Mouse (Mus musculus) granulocyte monocyte progenitor cell, adult 5-6 weeks (primary cell): ENCODE data around the gene Gjc1. TPM values are rescaled to one million over a fixed set of nuclear protein-coding genes. Genes with fewer than 3 reads are reported as not detected.

Source experiments
- ATAC-seq: replicated peaks from 2 replicates; pipeline ENCODE4 v1.8.0; 2016; ENCODE audit warnings: mild to moderate bottlenecking, moderate TSS enrichment, inconsistent platforms; ENCODE audit not compliant: poor library complexity, severe bottlenecking
- total RNA-seq, 2 experiments: library from RNA; stranded (forward) in 1 of 2; stranded (reverse) in 1 of 2; fragments of 200-712, 200-1000 nt in 1 of 2; fragments of >200 nt in 1 of 2; fragmentation: Nextera tagmentation in 1 of 2; gene quantifications; 2 replicates each; pipeline ENCODE4 v1.2.3; 2014 to 2017

Gjc1 gene
- total RNA-seq, 2 experiments from 2014 or later, result not detected

DNA sequence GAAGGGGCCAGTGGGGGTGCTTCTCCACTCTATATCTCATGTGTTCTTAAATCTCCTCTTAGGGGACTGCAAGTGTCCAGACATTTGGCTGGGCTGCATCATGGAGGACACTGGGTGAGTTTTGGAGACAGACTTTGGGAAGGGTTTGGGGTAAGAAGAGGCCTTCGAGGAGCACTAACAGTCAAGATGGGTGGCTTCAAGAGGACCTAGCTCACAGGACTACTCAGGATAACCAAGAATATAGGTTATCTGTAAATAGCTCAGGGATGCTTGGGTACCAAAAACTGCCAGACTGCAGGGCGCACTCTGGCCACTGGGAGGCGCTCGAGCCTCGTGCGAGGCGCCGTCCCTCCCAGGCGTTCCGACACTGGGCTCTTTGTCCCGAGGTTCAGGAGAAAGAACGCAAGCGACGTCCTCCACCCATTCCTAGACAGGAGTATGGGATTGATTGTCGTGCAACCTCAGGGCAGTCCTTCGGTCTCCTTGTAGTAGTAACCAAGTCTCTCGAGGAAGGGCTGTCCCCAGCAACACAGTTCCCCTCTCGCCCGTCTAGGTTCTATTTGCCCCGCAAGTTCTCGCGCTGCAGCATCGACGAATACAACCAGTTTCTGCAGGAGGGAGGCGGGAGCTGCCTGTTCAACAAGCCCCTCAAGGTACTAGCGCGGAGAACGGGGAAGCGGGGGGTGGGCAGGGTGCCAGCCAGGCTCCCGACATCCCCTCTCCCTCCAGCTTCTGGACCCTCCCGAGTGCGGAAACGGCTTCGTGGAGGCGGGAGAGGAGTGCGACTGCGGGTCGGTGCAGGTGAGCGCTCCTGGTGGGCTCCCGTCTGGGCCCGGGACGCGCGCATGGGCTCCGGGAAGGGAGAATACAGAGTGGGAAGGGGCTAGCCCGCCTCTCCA, 45.5 kb downstream of the Gjc1 start:
- peak; percentile 61 for ATAC-seq

DNA sequence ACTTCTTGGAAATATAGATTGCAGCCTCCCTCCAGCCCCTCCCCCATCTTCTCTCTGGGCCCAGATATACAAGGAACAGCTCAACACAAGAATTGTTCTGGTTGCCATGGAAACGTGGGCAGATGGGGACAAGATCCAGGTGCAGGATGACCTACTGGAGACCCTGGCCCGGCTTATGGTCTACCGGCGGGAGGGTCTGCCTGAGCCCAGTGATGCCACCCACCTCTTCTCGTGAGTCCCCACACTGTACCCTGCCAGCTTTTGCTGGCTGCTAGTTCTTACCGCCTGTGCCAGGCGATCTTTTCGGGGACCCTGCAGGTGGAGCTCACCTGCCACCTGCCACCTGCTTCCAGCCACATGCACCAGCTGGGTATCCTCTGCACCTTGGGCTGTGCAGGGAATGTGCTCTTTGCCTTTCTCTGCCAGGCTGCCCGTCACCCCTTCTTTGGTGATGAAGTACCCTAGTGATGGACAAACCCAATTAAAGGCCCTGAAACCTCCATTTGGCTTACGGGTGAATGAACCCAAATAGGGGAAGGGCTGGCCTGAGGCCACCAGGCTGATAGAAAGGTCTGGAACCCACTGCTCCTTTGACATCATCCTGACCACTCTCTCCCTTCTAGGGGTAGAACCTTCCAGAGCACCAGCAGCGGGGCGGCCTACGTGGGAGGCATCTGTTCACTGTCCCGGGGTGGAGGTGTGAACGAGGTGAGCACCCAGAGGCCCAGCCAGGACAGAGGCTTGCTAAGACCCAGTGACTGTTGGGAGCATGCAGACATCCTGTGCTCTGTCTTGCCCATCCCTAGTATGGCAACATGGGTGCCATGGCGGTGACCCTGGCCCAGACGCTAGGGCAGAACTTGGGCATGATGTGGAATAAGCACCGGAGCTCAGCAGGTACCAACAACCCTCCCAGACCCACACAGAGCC, 46.5 kb downstream of the Gjc1 start:
- no peak for ATAC-seq

DNA sequence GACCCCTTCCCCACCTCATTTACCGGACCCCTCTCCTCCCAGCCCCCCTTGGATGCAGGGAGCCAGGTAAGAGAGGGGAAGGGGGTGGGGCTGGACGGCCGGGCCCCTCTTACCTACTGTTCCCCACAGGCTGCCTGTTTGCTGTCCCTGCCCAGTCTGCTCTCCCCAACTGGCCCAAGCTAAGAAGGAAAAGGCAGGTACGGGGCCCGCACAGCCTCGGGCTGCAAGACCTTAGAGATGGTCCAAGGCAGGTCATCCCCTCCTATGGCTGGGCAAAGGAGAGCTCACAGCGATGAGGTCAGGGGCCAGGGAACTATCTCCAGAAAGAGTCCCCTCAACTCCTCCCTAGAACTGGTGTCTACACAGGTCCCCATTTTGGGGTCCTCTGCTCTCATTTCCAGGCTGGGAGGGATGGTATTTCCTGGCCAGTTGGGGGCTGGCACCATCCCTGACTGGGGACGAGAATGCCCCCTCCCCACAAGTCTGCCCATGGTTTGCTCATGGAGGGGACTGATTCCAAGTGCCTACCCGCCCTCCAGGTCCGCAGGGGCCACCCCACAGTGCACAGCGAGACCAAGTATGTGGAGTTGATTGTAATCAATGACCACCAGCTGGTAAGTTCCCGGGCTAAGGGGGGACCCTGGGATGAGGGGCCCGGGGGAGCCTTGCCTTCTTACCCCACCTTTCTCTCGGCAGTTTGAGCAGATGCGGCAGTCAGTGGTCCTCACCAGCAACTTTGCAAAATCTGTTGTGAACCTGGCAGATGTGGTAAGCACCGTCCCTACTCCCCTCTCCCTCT, 47.4 kb downstream of the Gjc1 start:
- no peak for ATAC-seq

GRCm38 (mm10) chr11:102770662-102771435, 48.7 kb downstream of the Gjc1 start:
- no peak for ATAC-seq

GRCm38 (mm10) chr11:102769993-102770661, 49.4 kb downstream of the Gjc1 start:
- no peak for ATAC-seq

DNA sequence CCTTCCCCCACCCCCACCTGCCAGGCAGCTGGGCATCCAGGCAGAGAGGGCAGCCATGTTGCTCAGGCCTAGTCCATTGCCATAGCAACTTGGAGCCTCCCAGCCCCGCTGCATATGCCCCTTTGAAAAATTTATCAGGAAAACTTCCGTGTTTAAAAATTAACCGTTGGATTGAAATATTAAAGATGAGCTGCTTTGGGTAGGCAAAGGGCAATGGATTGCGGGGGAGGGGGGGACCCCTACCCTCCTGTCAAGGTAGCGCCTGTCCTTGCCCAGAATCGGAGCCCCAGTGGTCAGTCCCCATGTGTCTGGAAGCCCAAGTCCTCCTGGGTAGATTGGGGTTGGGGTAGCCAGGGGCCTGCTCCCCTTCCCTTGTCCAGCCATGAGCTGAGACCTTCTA, 50.4 kb downstream of the Gjc1 start:
- ATAC-seq, result no peak

DNA sequence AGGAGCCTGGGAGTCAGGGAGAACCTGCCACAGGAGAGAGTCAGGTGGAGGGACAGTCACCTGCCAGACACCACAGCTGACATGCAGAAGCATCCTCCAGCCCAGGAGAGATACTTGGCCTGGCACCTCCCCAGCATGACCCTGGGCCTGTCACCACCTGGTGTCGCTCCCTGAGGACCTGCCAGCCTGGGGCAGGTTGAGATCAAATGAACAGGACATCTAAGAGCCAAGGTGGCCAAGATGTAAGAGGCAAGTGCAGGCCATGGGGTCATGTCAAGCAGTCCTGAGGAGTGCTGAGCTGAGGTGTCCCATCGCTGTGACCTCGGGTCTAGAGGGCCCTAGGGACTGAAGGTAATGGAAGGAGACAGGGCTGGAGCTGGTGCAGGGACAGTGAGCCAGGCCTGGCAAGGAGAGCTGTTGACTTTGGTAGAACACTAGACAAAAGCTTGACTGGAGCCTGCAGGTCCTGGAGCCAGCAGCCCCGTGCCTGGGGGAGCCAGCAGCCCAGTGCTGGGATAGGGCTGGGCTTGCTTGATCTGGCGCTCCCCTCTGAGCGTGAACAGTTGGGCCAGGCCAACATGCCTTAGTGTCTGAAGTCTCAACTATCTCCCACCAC, 52.3 kb downstream of the Gjc1 start:
- ATAC-seq, result no peak

DNA sequence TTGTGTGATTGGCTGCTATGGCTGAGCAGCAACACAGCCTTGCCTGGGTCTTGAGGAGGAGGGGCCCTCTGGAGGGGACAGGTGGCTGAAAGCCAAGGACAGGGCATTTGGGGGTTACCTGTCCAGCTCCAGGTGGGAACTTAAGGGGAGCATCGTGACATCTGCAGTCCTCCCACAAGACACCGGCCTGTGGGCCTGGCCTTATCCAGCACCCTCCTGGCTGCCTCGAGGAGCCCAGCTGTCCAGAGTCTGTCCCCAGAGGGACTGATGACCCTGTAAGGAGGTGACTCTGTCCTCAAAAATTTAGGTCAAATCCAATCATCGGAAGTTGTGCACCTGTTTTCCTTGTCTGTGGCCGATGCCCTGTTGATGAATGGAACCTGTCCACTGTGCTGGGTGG, 54.1 kb downstream of the Gjc1 start:
- ATAC-seq, result no peak

DNA sequence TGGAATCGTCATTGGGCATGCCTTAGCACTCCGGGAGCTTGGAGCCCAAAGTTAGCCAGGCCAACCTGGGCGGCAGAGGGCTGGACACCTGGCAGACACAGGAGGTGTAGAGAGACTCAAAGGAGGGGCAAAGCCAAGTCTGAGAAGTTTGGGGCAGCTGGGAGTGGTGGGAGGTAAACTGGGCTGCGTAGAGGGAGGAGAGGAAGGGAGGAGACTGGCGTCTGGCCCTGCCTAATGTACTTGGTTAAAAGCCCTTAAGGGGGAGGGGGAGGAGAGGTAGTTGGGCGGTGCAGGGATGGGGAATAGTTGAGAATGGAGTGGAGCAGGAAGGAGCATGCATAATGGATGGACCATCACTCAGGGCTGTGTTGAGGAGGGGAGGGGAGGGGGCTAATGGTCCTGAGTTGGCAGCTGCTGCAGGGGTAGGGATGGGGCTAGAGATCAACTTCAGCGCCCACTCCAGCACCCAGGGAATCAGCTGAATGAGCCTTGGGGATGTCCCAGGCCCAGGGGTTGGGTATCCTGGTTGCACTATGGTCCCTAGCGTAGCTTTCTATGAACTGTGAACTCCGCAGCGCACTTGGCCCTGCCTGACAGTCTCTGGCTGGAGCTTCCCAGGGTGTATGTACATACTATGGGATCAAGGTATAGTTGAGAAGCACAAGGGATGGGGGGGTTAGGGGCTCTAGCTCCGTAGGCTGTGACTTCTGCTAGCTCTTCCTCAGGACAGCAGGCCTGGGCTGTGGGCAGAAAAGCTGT, 56.3 kb downstream of the Gjc1 start:
- ATAC-seq, result no peak

GRCm38 (mm10) chr11:102762248-102762647, 57.3 kb downstream of the Gjc1 start:
- ATAC-seq, result peak; percentile 67

GRCm38 (mm10) chr11:102761309-102762210, 57.9 kb downstream of the Gjc1 start, which contains the start of gene Adam11:
TSS of gene Adam11 (plus strand) at chr11:102761439.
- no peak for ATAC-seq

GRCm38 (mm10) chr11:102760805-102761308, 58.6 kb downstream of the Gjc1 start:
- ATAC-seq, result no peak

GRCm38 (mm10) chr11:102758977-102759376, 60.5 kb downstream of the Gjc1 start:
- ATAC-seq, result peak; percentile 61

GRCm38 (mm10) chr11:102755391-102755790, 64.1 kb downstream of the Gjc1 start:
- no peak for ATAC-seq

DNA sequence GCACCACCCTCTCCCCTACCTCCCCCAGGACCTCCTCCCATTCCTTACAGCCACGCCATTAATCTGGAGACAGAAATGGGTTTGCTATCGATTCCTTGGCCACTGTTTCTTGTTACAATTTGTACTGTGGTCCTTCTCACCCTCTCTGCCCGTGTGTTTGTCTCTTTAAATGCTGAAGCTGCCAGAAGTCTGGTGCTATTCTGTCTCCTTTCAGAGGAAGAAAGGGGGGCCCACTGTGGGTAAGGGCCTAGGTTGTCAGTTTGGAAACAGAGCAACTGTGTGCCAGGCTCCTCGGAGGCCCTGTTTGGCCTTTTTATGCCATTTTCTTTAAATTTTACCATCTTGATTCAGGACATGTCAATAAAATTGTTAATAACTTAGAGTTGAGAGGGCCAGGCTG, 65.1 kb downstream of the Gjc1 start:
- ATAC-seq, result no peak

GRCm38 (mm10) chr11:102753591-102754324, 65.7 kb downstream of the Gjc1 start:
- peak; percentile 32 for ATAC-seq
